Mouse (Mus musculus) embryonic facial prominence, embryonic 15.5 days (tissue): ENCODE measurements around the gene Elf2. TPM values are rescaled to one million over a fixed set of nuclear protein-coding genes. Genes with fewer than 3 reads are reported as not detected.
A peak's percentile ranks its signal among the peaks of the same experiment; 100 is the strongest.

ENCODE experiments used
- ATAC-seq: fragments of 200-750 bp; cut with Nextera tagmentation; 2 replicates; pipeline ENCODE4 v1.8.0; 2017; ENCODE audit warnings: low read depth, moderate TSS enrichment; ENCODE audit not compliant: insufficient number of reproducible peaks, low FRiP score, low TSS enrichment
- H3K27ac ChIP-seq: fragments of 300-500 bp; sonication (generic); replicated peaks from 2 replicates; pipeline ENCODE4 v1.5.1; 2015; ENCODE audit warnings: mild to moderate bottlenecking, inconsistent platforms
- H3K27me3 ChIP-seq: fragments of 300-500 bp; sonication (generic); 2 replicates; pipeline ENCODE4 v1.6.1; 2015; ENCODE audit warnings: inconsistent platforms
- H3K36me3 ChIP-seq: fragments of 300-500 bp; sonication (generic); 2 replicates; pipeline ENCODE4 v1.6.1; 2015; ENCODE audit warnings: mild to moderate bottlenecking, inconsistent platforms
- H3K4me1 ChIP-seq: fragments of 300-500 bp; sonication (generic); 2 replicates; pipeline ENCODE4 v1.6.1; 2015; ENCODE audit warnings: inconsistent platforms
- H3K4me2 ChIP-seq: fragments of 300-500 bp; sonication (generic); replicated peaks from 2 replicates; pipeline ENCODE4 v1.6.1; 2015; ENCODE audit warnings: mild to moderate bottlenecking, inconsistent platforms
- H3K4me3 ChIP-seq: fragments of 300-500 bp; sonication (generic); replicated peaks from 2 replicates; pipeline ENCODE4 v1.5.1; 2015; ENCODE audit warnings: mild to moderate bottlenecking, inconsistent platforms
- H3K9ac ChIP-seq: fragments of 300-500 bp; sonication (generic); 2 replicates; pipeline ENCODE4 v1.6.1; 2015; ENCODE audit warnings: inconsistent platforms
- H3K9me3 ChIP-seq: fragments of 300-500 bp; sonication (generic); replicated peaks from 2 replicates; pipeline ENCODE4 v1.6.1; 2016; ENCODE audit warnings: inconsistent platforms
- WGBS: fragments of 180-500 bp; shearing (Covaris S2); methylation state at CpG from one replicate; pipeline ENCODE4 v1.1.7; 2015; 5-methylcytosine and 5-hydroxymethylcytosine counted together
- polyA plus RNA-seq: library from polyadenylated mRNA; unstranded; fragments of >200 nt; fragmentation: Nextera tagmentation; extraction: Ambion mirVana; gene quantifications from 2 replicates; pipeline ENCODE4 v1.2.1, GENCODE M21; 2015

The Elf2 gene
- polyA plus RNA-seq, 1 experiment from 2014 or later, result 60.8 TPM

GRCm38 (mm10) chr3:51343260-51343659 lies 2.8 kb upstream of the Elf2 start:
- ATAC-seq, result no peak
- Histone ChIP-seq H3K4me2 (no peak overlapping the region), H3K36me3 (no peaks in the 10 kb centered on the region), H3K27ac (no peak overlapping the region), H3K27me3 (no peaks in the 10 kb centered on the region), H3K4me3 (no peak overlapping the region), H3K9me3 (no peaks in the 10 kb centered on the region), H3K4me1 (0 out of 2 replicates have a peak, but pooled peaks cover 7% of the 10 kb centered on the region), H3K9ac (no peak overlapping the region)
- WGBS, result 74% methylated on average over 4 of the region's 4 CpGs

- no peak for ATAC-seq
- H3K27ac ChIP-seq, result peak overlapping the region; percentile 95
- H3K9me3 ChIP-seq, result no peaks in the 10 kb centered on the region
- WGBS, result 4% methylated on average over 9 of the region's 9 CpGs
- no peaks in the 10 kb centered on the region for H3K36me3 ChIP-seq
- H3K4me3 ChIP-seq, result peak overlapping the region; percentile 78
- no peaks in the 10 kb centered on the region for H3K27me3 ChIP-seq
- H3K4me2 ChIP-seq, result peak overlapping the region; percentile 88
- 0 out of 2 replicates have a peak, but pooled peaks cover 7% of the 10 kb centered on the region for H3K4me1 ChIP-seq
- peak overlapping the region; percentile 39 for H3K9ac ChIP-seq
Measured at GRCm38 (mm10) chr3:51342152-51342551, 1.7 kb upstream of the Elf2 start.

- under 1% methylated on average over 68 of the region's 86 CpGs for WGBS
- peak; percentile 86 for ATAC-seq
Measured at GRCm38 (mm10) chr3:51341268-51342081, 1.0 kb upstream of the Elf2 start.

GRCm38 (mm10) chr3:51339734-51340551 lies 520 bp downstream of the Elf2 start:
- Histone ChIP-seq H3K4me3 (peak overlapping the region; percentile 78), H3K4me1 (peaks cover 7% of the 10 kb centered on the region; the same call in 1 of the 2 replicates), H3K9ac (peak overlapping the region; percentile 75), H3K36me3 (no peaks in the 10 kb centered on the region), H3K27me3 (no peaks in the 10 kb centered on the region), H3K27ac (peak overlapping the region; percentile 95), H3K4me2 (peak overlapping the region; percentile 88), H3K9me3 (no peaks in the 10 kb centered on the region)
- under 1% methylated on average over 95 of the region's 113 CpGs for WGBS
- ATAC-seq, result peak; percentile 32; the same call in 1 of the 2 replicates

More at GRCm38 (mm10) chr3:51341268-51342081, 1.0 kb upstream of the Elf2 start:
- H3K27me3 ChIP-seq, result no peaks in the 10 kb centered on the region
- H3K4me2 ChIP-seq, result peak overlapping the region; percentile 88
- H3K4me1 ChIP-seq, result 0 out of 2 replicates have a peak, but pooled peaks cover 7% of the 10 kb centered on the region
- no peaks in the 10 kb centered on the region for H3K9me3 ChIP-seq
- H3K9ac ChIP-seq, result peak overlapping the region; percentile 75
- H3K36me3 ChIP-seq, result no peaks in the 10 kb centered on the region
- H3K27ac ChIP-seq, result peak overlapping the region; percentile 95
- peak overlapping the region; percentile 78 for H3K4me3 ChIP-seq

GRCm38 (mm10) chr3:51339378-51339733 lies 1.1 kb downstream of the Elf2 start:
- Histone ChIP-seq H3K9ac (peak overlapping the region; percentile 75), H3K27ac (peak overlapping the region; percentile 95), H3K9me3 (no peaks in the 10 kb centered on the region), H3K4me3 (peak overlapping the region; percentile 78), H3K36me3 (no peaks in the 10 kb centered on the region), H3K4me1 (peaks cover 7% of the 10 kb centered on the region), H3K27me3 (no peaks in the 10 kb centered on the region), H3K4me2 (peak overlapping the region; percentile 88)
- WGBS, result 4% methylated on average over 9 of the region's 9 CpGs
- no peak for ATAC-seq

GRCm38 (mm10) chr3:51335378-51335777 lies 5.1 kb downstream of the Elf2 start:
- no peak for ATAC-seq
- WGBS, result 85% methylated on average over 8 of the region's 8 CpGs
- no peak overlapping the region for H3K4me2 ChIP-seq

GRCm38 (mm10) chr3:51333950-51334349 lies 6.5 kb downstream of the Elf2 start:
- no peak for ATAC-seq
- Histone ChIP-seq H3K4me1 (peaks cover 13% of the 10 kb centered on the region), H3K36me3 (no peaks in the 10 kb centered on the region), H3K27me3 (no peaks in the 10 kb centered on the region), H3K9me3 (no peaks in the 10 kb centered on the region), H3K27ac (no peak overlapping the region), H3K9ac (no peak overlapping the region), H3K4me2 (no peak overlapping the region), H3K4me3 (no peak overlapping the region)
- WGBS, result 77% methylated on average over 6 of the region's 6 CpGs

More at GRCm38 (mm10) chr3:51335378-51335777, 5.1 kb downstream of the Elf2 start:
- Histone ChIP-seq H3K27me3 (no peaks in the 10 kb centered on the region), H3K9me3 (no peaks in the 10 kb centered on the region), H3K9ac (no peak overlapping the region), H3K4me3 (no peak overlapping the region), H3K4me1 (peaks cover 13% of the 10 kb centered on the region), H3K27ac (no peak overlapping the region), H3K36me3 (no peaks in the 10 kb centered on the region)

- 47% methylated on average over 10 of the region's 10 CpGs for WGBS
- no peaks in the 10 kb centered on the region for H3K9me3 ChIP-seq
- peaks cover 10% of the 10 kb centered on the region for H3K4me1 ChIP-seq
- no peaks in the 10 kb centered on the region for H3K36me3 ChIP-seq
- no peak overlapping the region for H3K27ac ChIP-seq
- H3K9ac ChIP-seq, result no peak overlapping the region
- H3K4me2 ChIP-seq, result no peak overlapping the region
- no peak overlapping the region for H3K4me3 ChIP-seq
- no peak for ATAC-seq
- no peaks in the 10 kb centered on the region for H3K27me3 ChIP-seq
Measured at GRCm38 (mm10) chr3:51333234-51333889, 7.1 kb downstream of the Elf2 start.

- ATAC-seq, result no peak
- no peak overlapping the region for H3K4me3 ChIP-seq
- no peak overlapping the region for H3K27ac ChIP-seq
- H3K9me3 ChIP-seq, result no peaks in the 10 kb centered on the region
- H3K4me2 ChIP-seq, result no peak overlapping the region
- H3K27me3 ChIP-seq, result no peaks in the 10 kb centered on the region
- H3K4me1 ChIP-seq, result peaks cover 10% of the 10 kb centered on the region
- 81% methylated on average over 14 of the region's 14 CpGs for WGBS
- no peaks in the 10 kb centered on the region for H3K36me3 ChIP-seq
- H3K9ac ChIP-seq, result no peak overlapping the region
Measured at GRCm38 (mm10) chr3:51330086-51330485, 10.4 kb downstream of the Elf2 start.

GRCm38 (mm10) chr3:51328546-51328945 lies 11.9 kb downstream of the Elf2 start:
- no peak overlapping the region for H3K27ac ChIP-seq
- H3K4me3 ChIP-seq, result no peak overlapping the region
- H3K4me1 ChIP-seq, result peaks cover 7% of the 10 kb centered on the region
- H3K27me3 ChIP-seq, result no peaks in the 10 kb centered on the region
- H3K36me3 ChIP-seq, result no peaks in the 10 kb centered on the region
- 82% methylated on average over 12 of the region's 12 CpGs for WGBS
- no peak for ATAC-seq
- no peak overlapping the region for H3K9ac ChIP-seq
- no peak overlapping the region for H3K4me2 ChIP-seq
- no peaks in the 10 kb centered on the region for H3K9me3 ChIP-seq

GRCm38 (mm10) chr3:51327817-51328216 lies 12.6 kb downstream of the Elf2 start:
- H3K9me3 ChIP-seq, result no peaks in the 10 kb centered on the region
- WGBS, result 63% methylated on average over 5 of the region's 5 CpGs
- no peaks in the 10 kb centered on the region for H3K27me3 ChIP-seq
- ATAC-seq, result no peak
- no peak overlapping the region for H3K9ac ChIP-seq
- H3K4me2 ChIP-seq, result no peak overlapping the region
- H3K36me3 ChIP-seq, result no peaks in the 10 kb centered on the region
- no peak overlapping the region for H3K27ac ChIP-seq
- H3K4me1 ChIP-seq, result no peaks in the 10 kb centered on the region
- no peak overlapping the region for H3K4me3 ChIP-seq
